Mouse (Mus musculus): ENCODE data around the gene Gm28539.

The Gm28539 gene

GRCm38 (mm10) chr16:18916064-18916463 lies 79.7 kb downstream of the Gm28539 start:
- no peak for TF ChIP-seq POU5F1 (IDR thresholded peaks at IDR 0.05; ENCODE audit: borderline replicate concordance, low read length)
- Histone ChIP-seq H3K9me3 (ENCODE audit: low read length) (no peaks in the 10 kb centered on the region), H3K36me3 (ENCODE audit: insufficient read depth, low read length) (peaks cover 94% of the 10 kb centered on the region), H3K4me1 (replicated peaks; ENCODE audit: low read depth, low read length) (no peaks in the 10 kb centered on the region), H3K4me3 (replicated peaks; ENCODE audit: low read length) (no peak overlapping the region), H3K27me3 (ENCODE audit: insufficient read depth, low read length) (no peaks in the 10 kb centered on the region)

GRCm38 (mm10) chr16:18921771-18922170 lies 85.4 kb downstream of the Gm28539 start:
- TF ChIP-seq NANOG (IDR thresholded peaks at IDR 0.05; ENCODE audit: borderline replicate concordance, low read length) (no peak), POU5F1 (IDR thresholded peaks at IDR 0.05; ENCODE audit: borderline replicate concordance, low read length) (no peak), CTCF (conservative IDR thresholded peaks at IDR 0.05; ENCODE audit: low read length) (no peak)
- Histone ChIP-seq H3K27me3 (ENCODE audit: insufficient read depth, low read length) (no peaks in the 10 kb centered on the region), H3K4me1 (replicated peaks; ENCODE audit: low read depth, low read length) (no peaks in the 10 kb centered on the region), H3K4me3 (replicated peaks; ENCODE audit: low read length) (no peak overlapping the region), H3K36me3 (ENCODE audit: insufficient read depth, low read length) (peaks cover 99% of the 10 kb centered on the region), H3K9me3 (ENCODE audit: low read length) (no peaks in the 10 kb centered on the region)

GRCm38 (mm10) chr16:18927963-18928362 lies 91.6 kb downstream of the Gm28539 start:
- Histone ChIP-seq H3K9me3 (ENCODE audit: low read length) (no peaks in the 10 kb centered on the region), H3K36me3 (ENCODE audit: insufficient read depth, low read length) (peaks cover 93% of the 10 kb centered on the region), H3K4me3 (replicated peaks; ENCODE audit: low read length) (no peak overlapping the region), H3K27me3 (ENCODE audit: insufficient read depth, low read length) (no peaks in the 10 kb centered on the region), H3K4me1 (replicated peaks; ENCODE audit: low read depth, low read length) (no peaks in the 10 kb centered on the region)
- no peak for TF ChIP-seq NANOG (IDR thresholded peaks at IDR 0.05; ENCODE audit: borderline replicate concordance, low read length)
- TF ChIP-seq CTCF (conservative IDR thresholded peaks at IDR 0.05; ENCODE audit: low read length) = no peak
- TF ChIP-seq POU5F1 (IDR thresholded peaks at IDR 0.05; ENCODE audit: borderline replicate concordance, low read length) = no peak

- H3K4me1 ChIP-seq (replicated peaks; ENCODE audit: low read depth, low read length) = peaks cover 8% of the 10 kb centered on the region
- no peak overlapping the region for H3K4me3 ChIP-seq (replicated peaks; ENCODE audit: low read length)
- H3K27me3 ChIP-seq (ENCODE audit: insufficient read depth, low read length) = no peaks in the 10 kb centered on the region
- peaks cover 89% of the 10 kb centered on the region for H3K36me3 ChIP-seq (ENCODE audit: insufficient read depth, low read length)
- no peaks in the 10 kb centered on the region for H3K9me3 ChIP-seq (ENCODE audit: low read length)
- TF ChIP-seq CTCF (conservative IDR thresholded peaks at IDR 0.05; ENCODE audit: low read length) = no peak
- no peak for TF ChIP-seq NANOG (IDR thresholded peaks at IDR 0.05; ENCODE audit: borderline replicate concordance, low read length)
- TF ChIP-seq POU5F1 (IDR thresholded peaks at IDR 0.05; ENCODE audit: borderline replicate concordance, low read length) = no peak
These were observed 102.1 kb downstream of the Gm28539 start for GRCm38 (mm10) chr16:18938321-18939082.

GRCm38 (mm10) chr16:18943906-18944305 lies 107.5 kb downstream of the Gm28539 start:
- H3K4me3 ChIP-seq (replicated peaks; ENCODE audit: low read length) = no peak overlapping the region

GRCm38 (mm10) chr16:18948941-18949340 lies 112.6 kb downstream of the Gm28539 start:
- peaks cover 98% of the 10 kb centered on the region for H3K36me3 ChIP-seq (ENCODE audit: insufficient read depth, low read length)
- no peaks in the 10 kb centered on the region for H3K9me3 ChIP-seq (ENCODE audit: low read length)
- peaks cover 3% of the 10 kb centered on the region; the same call in 1 of the 2 replicates for H3K4me1 ChIP-seq (replicated peaks; ENCODE audit: low read depth, low read length)
- no peak overlapping the region for H3K4me3 ChIP-seq (replicated peaks; ENCODE audit: low read length)
- TF ChIP-seq POU5F1 (IDR thresholded peaks at IDR 0.05; ENCODE audit: borderline replicate concordance, low read length) (no peak), CTCF (conservative IDR thresholded peaks at IDR 0.05; ENCODE audit: low read length) (no peak), NANOG (IDR thresholded peaks at IDR 0.05; ENCODE audit: borderline replicate concordance, low read length) (no peak)
- H3K27me3 ChIP-seq (ENCODE audit: insufficient read depth, low read length) = no peaks in the 10 kb centered on the region

More at GRCm38 (mm10) chr16:18943906-18944305, 107.5 kb downstream of the Gm28539 start:
- no peaks in the 10 kb centered on the region for H3K9me3 ChIP-seq (ENCODE audit: low read length)
- H3K4me1 ChIP-seq (replicated peaks; ENCODE audit: low read depth, low read length) = peaks cover 8% of the 10 kb centered on the region
- TF ChIP-seq NANOG (IDR thresholded peaks at IDR 0.05; ENCODE audit: borderline replicate concordance, low read length) = no peak
- no peak for TF ChIP-seq CTCF (conservative IDR thresholded peaks at IDR 0.05; ENCODE audit: low read length)
- TF ChIP-seq POU5F1 (IDR thresholded peaks at IDR 0.05; ENCODE audit: borderline replicate concordance, low read length) = no peak
- peaks cover 91% of the 10 kb centered on the region for H3K36me3 ChIP-seq (ENCODE audit: insufficient read depth, low read length)
- H3K27me3 ChIP-seq (ENCODE audit: insufficient read depth, low read length) = no peaks in the 10 kb centered on the region

GRCm38 (mm10) chr16:18950351-18950750 lies 114.0 kb downstream of the Gm28539 start:
- Histone ChIP-seq H3K4me3 (replicated peaks; ENCODE audit: low read length) (no peak overlapping the region), H3K4me1 (replicated peaks; ENCODE audit: low read depth, low read length) (peaks cover 3% of the 10 kb centered on the region; the same call in 1 of the 2 replicates), H3K36me3 (ENCODE audit: insufficient read depth, low read length) (peaks cover 100% of the 10 kb centered on the region), H3K27me3 (ENCODE audit: insufficient read depth, low read length) (no peaks in the 10 kb centered on the region), H3K9me3 (ENCODE audit: low read length) (no peaks in the 10 kb centered on the region)
- TF ChIP-seq POU5F1 (IDR thresholded peaks at IDR 0.05; ENCODE audit: borderline replicate concordance, low read length) (no peak), NANOG (IDR thresholded peaks at IDR 0.05; ENCODE audit: borderline replicate concordance, low read length) (no peak), CTCF (conservative IDR thresholded peaks at IDR 0.05; ENCODE audit: low read length) (no peak)

GRCm38 (mm10) chr16:18952813-18953212 lies 116.4 kb downstream of the Gm28539 start:
- no peak overlapping the region for H3K4me3 ChIP-seq (replicated peaks; ENCODE audit: low read length)
- peaks cover 3% of the 10 kb centered on the region; the same call in 1 of the 2 replicates for H3K4me1 ChIP-seq (replicated peaks; ENCODE audit: low read depth, low read length)
- peaks cover 100% of the 10 kb centered on the region for H3K36me3 ChIP-seq (ENCODE audit: insufficient read depth, low read length)
- H3K9me3 ChIP-seq (ENCODE audit: low read length) = no peaks in the 10 kb centered on the region
- no peaks in the 10 kb centered on the region for H3K27me3 ChIP-seq (ENCODE audit: insufficient read depth, low read length)
- TF ChIP-seq NANOG (IDR thresholded peaks at IDR 0.05; ENCODE audit: borderline replicate concordance, low read length) = no peak
- no peak for TF ChIP-seq POU5F1 (IDR thresholded peaks at IDR 0.05; ENCODE audit: borderline replicate concordance, low read length)
- no peak for TF ChIP-seq CTCF (conservative IDR thresholded peaks at IDR 0.05; ENCODE audit: low read length)
